Mouse (Mus musculus) embryonic facial prominence, embryonic 10.5 days (tissue): Measurements from ENCODE around the gene Banf2. TPM values are rescaled to one million over a fixed set of nuclear protein-coding genes. Genes with fewer than 3 reads are reported as not detected.

Experiments
- DNase-seq: peaks from one replicate; pipeline ENCODE4 v3.0.0-alpha.2; 2017; ENCODE audit warnings: low spot score
- H3K27ac ChIP-seq: fragments of 300-500 bp; sonication (generic); replicated peaks from 2 replicates; pipeline ENCODE4 v1.5.1; 2016; ENCODE audit warnings: mild to moderate bottlenecking
- H3K27me3 ChIP-seq: fragments of 300-500 bp; sonication (generic); replicated peaks from 2 replicates; pipeline ENCODE4 v1.6.1; 2016; ENCODE audit warnings: low read depth, mild to moderate bottlenecking; ENCODE audit not compliant: poor library complexity, severe bottlenecking
- H3K36me3 ChIP-seq: fragments of 300-500 bp; sonication (generic); replicated peaks from 2 replicates; pipeline ENCODE4 v1.6.1; 2016; ENCODE audit warnings: mild to moderate bottlenecking, moderate library complexity
- H3K4me1 ChIP-seq: fragments of 300-500 bp; sonication (generic); 2 replicates; pipeline ENCODE4 v1.6.1; 2016
- H3K4me3 ChIP-seq: fragments of 300-500 bp; sonication (generic); 2 replicates; pipeline ENCODE4 v1.5.1; 2016; ENCODE audit warnings: mild to moderate bottlenecking, moderate library complexity
- H3K9me3 ChIP-seq: fragments of 300-500 bp; sonication (generic); 2 replicates; pipeline ENCODE4 v1.6.1; 2016; ENCODE audit warnings: mild to moderate bottlenecking
- WGBS: fragments of 180-500 bp; shearing (Covaris S2); methylation state at CpG from one replicate; pipeline ENCODE4 v1.1.7; 2016; 5-methylcytosine and 5-hydroxymethylcytosine counted together
- polyA plus RNA-seq: library from polyadenylated mRNA; unstranded; fragments of >200 nt; fragmentation: Nextera tagmentation; extraction: Ambion mirVana; gene quantifications from 2 replicates; pipeline ENCODE4 v1.2.1, GENCODE M21; 2016

Banf2 gene
- not detected in 2 replicates for polyA plus RNA-seq

DNA sequence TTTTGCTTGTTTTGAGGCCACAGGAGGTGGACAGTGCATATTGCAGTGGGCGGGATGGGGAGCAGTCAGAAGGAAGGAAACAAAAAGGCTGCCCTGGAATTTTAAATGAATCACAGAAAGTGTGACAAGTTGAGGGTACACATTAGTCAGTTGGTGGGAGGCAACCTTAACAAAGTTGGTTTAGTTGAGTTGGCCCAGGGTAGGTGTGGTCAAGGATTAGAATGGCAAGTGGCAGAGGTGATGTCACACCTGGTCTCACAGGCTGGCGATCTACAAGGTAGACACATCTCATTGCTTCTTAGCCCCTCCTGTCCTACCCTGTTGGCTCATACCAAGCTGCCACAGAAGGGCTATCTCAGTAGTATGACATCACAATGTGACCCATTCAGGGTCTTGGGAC, at the start of gene Banf2:
Gene Banf2 (plus strand): TSS at position 396 of the 400 bp plus-strand sequence.
- H3K4me3 ChIP-seq = no peak within 1 kb of the TSS
- no peaks in the 10 kb centered on the region for H3K9me3 ChIP-seq
- no peaks in the 10 kb centered on the region for H3K4me1 ChIP-seq
- DNase-seq = no peak
- WGBS = 91% methylated on average over 2 of the region's 2 CpGs
- H3K36me3 ChIP-seq = no peaks in the 10 kb centered on the region
- H3K27ac ChIP-seq = no peak within 1 kb of the TSS
- no peaks in the 10 kb centered on the region for H3K27me3 ChIP-seq

DNA sequence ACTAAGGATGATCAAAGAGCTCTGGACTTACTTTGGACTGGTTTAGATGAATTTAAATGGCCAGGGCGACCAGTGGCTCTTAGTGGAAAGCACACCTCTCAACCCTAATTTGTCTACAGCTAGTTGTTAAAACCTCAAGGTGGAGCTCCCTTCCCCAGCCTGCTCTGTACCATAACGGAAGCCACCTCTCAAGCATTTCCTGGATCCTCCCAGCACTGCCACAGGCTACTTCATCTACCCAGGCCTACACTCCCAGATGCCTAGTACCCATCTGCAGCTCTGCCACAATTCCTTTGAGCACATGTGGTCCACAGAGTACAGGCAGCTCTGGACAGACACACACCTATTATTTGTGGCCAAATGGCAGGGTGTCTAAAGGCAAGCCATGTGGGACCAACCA, 49.4 kb upstream of the Banf2 start:
- no peaks in the 10 kb centered on the region for H3K4me1 ChIP-seq
- H3K36me3 ChIP-seq = peaks cover 58% of the 10 kb centered on the region
- no peak for DNase-seq
- 67% methylated on average over 2 of the region's 2 CpGs for WGBS
- no peak overlapping the region for H3K4me3 ChIP-seq
- no peak overlapping the region for H3K27ac ChIP-seq
- H3K9me3 ChIP-seq = no peaks in the 10 kb centered on the region
- H3K27me3 ChIP-seq = no peaks in the 10 kb centered on the region

DNA sequence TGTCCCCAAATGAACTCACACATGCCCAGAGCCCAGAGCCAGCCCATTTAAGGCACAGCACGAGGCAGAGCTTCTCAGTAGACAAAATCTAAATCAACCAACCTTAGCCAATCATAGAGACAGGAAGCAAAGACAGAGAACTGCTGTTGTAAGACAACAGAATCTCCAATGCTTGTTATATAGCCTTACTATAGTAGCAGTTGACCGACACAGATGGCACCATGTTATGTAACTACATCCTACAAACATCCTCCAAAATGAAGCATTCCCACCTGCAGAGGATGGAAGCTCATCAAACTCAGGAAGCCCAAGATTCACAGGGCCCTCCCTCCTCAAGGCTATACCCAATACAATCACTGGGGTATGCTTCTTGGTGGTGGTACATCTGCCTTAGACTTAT, 45.4 kb upstream of the Banf2 start:
- no peak for DNase-seq
- WGBS = 81% methylated on average over 2 of the region's 2 CpGs
- Histone ChIP-seq H3K36me3 (peaks cover 60% of the 10 kb centered on the region), H3K4me3 (no peak overlapping the region), H3K27ac (no peak overlapping the region), H3K4me1 (no peaks in the 10 kb centered on the region), H3K9me3 (no peaks in the 10 kb centered on the region), H3K27me3 (no peaks in the 10 kb centered on the region)

DNA sequence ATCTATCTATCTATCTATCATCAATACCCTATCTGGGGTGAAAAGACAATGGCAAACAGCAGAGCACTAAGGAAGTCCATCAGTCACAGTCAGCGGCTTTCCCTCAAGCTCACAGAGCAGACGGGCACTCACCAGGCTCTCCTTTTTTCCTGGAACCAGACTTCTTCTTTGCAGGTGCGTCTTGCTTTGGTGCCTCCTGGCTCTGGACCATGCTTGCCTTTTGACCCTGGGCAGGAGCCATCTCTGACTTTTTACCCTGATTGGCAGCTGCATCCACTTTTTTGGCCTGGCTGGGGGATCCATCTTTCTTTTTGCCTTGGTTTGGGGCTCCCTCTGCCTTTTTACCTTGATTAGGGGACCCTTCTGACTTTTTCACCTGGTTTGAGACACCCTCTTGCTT, 44.8 kb upstream of the Banf2 start:
- Histone ChIP-seq H3K36me3 (peaks cover 60% of the 10 kb centered on the region), H3K27me3 (no peaks in the 10 kb centered on the region), H3K4me3 (no peak overlapping the region), H3K4me1 (no peaks in the 10 kb centered on the region), H3K9me3 (no peaks in the 10 kb centered on the region), H3K27ac (no peak overlapping the region)
- WGBS = 86% methylated on average over 3 of the region's 3 CpGs
- DNase-seq = no peak

DNA sequence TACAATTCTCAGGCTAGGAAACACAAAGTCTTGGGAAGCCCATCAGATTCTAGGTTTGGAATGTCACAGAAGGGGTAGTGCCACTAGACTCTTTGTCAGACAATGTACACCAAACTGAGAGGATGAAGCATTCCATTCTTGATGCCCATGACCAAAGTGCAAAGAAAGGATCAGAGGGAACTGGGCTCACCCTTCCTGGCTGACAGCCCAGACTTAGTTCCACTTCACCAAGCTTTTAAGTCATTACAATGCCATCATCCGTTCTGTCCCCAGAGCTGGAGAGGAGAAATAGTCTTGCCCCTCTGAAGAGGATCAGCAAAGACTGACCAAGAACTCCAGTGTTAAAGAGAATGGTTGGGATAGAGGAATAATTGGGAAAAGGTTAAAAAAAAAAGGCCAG, 41.9 kb upstream of the Banf2 start:
- H3K27ac ChIP-seq = no peak overlapping the region
- H3K4me1 ChIP-seq = no peaks in the 10 kb centered on the region
- no peaks in the 10 kb centered on the region for H3K9me3 ChIP-seq
- H3K4me3 ChIP-seq = no peak overlapping the region
- 55% methylated on average over 1 of the region's 1 CpGs for WGBS
- no peak for DNase-seq
- peaks cover 36% of the 10 kb centered on the region for H3K36me3 ChIP-seq
- H3K27me3 ChIP-seq = no peaks in the 10 kb centered on the region

DNA sequence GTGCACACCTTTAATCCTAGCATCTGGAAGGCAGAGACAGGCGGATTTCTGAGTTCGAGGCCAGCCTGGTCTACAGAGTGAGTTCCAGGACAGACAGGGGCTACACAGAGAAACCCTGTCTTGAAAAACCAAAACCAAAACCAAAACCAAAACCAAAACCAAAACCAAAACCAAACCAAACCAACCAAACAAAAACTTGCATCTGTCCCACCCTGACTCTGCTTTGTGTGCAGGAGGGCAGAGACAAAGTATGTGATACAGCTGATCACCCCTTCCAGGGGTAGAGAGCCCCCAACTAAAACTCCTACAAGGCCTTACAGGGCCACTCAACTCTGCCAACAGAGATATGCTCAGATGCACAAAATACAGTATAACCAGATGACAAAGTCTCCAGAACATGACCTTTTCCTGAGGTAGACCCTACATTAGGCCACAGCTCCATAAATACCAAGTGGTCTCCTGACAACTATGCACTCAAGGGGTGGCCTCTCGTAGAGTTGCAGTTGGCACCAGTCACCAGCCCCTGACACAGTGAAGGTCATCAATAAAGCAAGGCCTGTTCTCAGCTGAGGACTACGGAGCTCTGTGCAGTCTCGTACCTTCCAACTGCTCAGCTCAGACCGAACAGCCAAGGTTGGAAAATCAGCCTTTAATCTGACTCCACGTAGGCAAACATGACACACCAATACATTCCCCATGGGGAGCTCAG, 40.7 kb upstream of the Banf2 start:
- Histone ChIP-seq H3K4me1 (no peaks in the 10 kb centered on the region), H3K27ac (no peak overlapping the region), H3K9me3 (no peaks in the 10 kb centered on the region), H3K36me3 (peaks cover 29% of the 10 kb centered on the region), H3K4me3 (no peak overlapping the region), H3K27me3 (no peaks in the 10 kb centered on the region)
- 93% methylated on average over 7 of the region's 7 CpGs for WGBS
- no peak for DNase-seq

DNA sequence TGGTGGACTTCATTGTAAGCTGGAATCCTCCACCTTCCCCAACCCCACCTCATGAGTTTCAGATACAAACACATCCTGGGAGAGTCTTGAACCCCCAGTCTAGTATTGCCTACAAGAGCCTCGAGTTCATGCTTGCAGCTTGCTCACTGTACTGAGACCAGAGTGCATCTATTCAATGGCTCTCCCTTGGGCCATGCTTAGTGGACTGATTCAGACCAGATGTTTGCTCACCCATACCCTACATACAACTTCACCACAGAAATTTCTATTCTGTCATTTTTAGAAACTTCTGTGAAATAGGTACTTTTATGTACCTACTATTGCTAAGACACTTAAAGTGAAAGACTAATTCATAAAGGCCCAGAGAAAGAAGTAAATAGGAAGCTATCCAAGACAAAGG, 39.9 kb upstream of the Banf2 start:
- H3K27ac ChIP-seq = no peak overlapping the region
- H3K4me3 ChIP-seq = no peak overlapping the region
- H3K9me3 ChIP-seq = no peaks in the 10 kb centered on the region
- no peaks in the 10 kb centered on the region for H3K4me1 ChIP-seq
- no peak for DNase-seq
- H3K27me3 ChIP-seq = no peaks in the 10 kb centered on the region
- peaks cover 20% of the 10 kb centered on the region for H3K36me3 ChIP-seq
- 67% methylated on average over 1 of the region's 1 CpGs for WGBS

DNA sequence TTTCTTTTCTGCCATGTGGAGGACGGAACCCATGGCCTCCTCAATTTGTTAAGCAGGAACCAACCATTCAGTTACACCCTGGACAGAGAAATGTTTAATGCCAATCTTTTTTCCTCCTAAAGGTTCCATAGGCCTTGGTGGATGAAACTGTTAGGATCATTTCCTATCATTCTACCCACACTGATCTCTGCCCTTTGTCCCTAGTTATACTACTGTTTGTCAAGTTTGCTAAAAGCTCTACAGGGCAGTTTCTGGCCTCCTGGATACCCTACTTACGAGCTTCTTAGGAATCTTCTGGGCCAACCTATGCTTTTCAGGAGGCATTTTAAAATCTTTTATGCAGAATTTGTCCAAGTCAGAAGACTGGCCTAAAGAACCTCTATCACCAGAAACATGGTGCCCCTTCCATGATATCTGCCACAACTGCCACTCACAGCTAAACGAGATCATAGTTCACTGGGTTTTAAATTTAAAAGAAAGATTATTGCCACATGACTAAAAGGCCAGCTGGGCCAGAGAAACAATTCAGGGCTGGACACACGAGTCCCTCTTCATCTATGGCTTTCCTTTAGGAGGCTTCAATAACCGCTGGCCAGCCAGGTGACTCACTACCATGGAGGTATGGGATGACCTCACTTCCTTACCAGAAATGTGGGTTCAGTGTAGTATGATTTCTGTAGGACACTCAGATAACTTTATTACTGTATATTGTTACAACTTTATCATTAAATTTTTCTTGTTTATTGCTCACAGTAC, 30.5 kb upstream of the Banf2 start:
- Histone ChIP-seq H3K27me3 (no peaks in the 10 kb centered on the region), H3K4me3 (no peak overlapping the region), H3K36me3 (0 out of 2 replicates have a peak, but pooled peaks cover 13% of the 10 kb centered on the region), H3K4me1 (peaks cover 18% of the 10 kb centered on the region), H3K9me3 (no peaks in the 10 kb centered on the region), H3K27ac (no peak overlapping the region)
- 84% methylated on average over 5 of the region's 5 CpGs for WGBS
- DNase-seq = no peak

DNA sequence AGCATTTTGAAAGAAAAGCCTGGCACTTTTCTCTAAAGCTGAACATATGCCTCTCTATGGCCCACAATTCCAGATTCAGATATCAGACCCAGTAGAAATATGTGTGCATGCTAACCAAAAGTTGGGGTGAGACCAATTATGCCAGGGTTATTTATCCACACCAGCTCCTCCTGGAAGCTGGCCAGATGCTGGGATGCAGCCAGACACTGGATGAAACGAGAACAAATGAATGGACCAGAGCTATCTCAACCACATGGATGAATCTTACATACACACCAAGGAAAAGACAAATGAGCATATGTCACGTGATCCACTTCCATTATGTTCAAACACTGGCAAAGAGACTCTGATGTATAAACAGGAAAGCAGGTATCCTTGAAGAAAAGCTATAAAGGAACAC, 29.3 kb upstream of the Banf2 start:
- peaks cover 21% of the 10 kb centered on the region; the same call in 1 of the 2 replicates for H3K36me3 ChIP-seq
- no peak for DNase-seq
- 85% methylated on average over 2 of the region's 2 CpGs for WGBS
- H3K27me3 ChIP-seq = no peaks in the 10 kb centered on the region
- H3K4me1 ChIP-seq = peaks cover 18% of the 10 kb centered on the region
- H3K27ac ChIP-seq = no peak overlapping the region
- no peak overlapping the region for H3K4me3 ChIP-seq
- no peaks in the 10 kb centered on the region for H3K9me3 ChIP-seq

DNA sequence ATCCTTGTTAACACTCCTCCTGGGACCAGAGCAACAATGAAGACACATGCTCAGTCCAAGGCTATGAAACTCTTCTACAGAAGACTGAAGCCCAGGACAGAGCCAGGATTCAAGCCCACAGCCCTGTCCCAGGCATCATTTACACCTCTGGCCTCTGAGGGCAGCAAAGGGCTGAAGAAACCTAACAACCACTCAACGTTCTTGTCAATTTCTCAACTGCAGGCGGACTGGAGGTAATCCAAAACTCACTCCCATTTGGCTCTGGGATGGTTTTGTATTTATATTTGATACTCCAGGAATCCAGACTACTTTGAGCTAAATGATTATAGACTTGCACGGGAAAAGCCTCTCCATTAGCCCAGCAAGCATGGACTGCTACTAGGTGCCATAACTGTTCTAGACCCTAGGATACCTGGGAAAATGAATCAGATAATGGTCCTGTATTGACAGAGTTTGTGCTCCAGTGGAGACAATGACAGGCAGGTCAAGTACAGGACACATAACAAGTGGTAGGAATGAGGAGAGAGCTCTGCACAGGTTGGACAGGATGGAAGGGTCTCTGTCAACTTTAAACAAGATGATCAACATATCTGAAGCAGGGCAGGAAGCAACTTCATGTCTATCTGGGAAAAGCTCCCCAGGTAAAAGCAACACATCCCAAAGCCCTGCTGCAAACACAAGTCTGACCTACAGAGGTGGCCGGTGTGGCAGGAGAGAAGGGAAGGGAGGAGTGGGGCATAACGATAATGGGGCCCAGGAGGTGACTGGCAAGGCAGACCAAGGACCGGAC, 27.5 kb upstream of the Banf2 start:
- Histone ChIP-seq H3K4me1 (peaks cover 33% of the 10 kb centered on the region), H3K27ac (no peak overlapping the region), H3K36me3 (peaks cover 19% of the 10 kb centered on the region; the same call in 1 of the 2 replicates), H3K27me3 (no peaks in the 10 kb centered on the region), H3K9me3 (no peaks in the 10 kb centered on the region), H3K4me3 (no peak overlapping the region)
- 81% methylated on average over 6 of the region's 6 CpGs for WGBS
- no peak for DNase-seq

DNA sequence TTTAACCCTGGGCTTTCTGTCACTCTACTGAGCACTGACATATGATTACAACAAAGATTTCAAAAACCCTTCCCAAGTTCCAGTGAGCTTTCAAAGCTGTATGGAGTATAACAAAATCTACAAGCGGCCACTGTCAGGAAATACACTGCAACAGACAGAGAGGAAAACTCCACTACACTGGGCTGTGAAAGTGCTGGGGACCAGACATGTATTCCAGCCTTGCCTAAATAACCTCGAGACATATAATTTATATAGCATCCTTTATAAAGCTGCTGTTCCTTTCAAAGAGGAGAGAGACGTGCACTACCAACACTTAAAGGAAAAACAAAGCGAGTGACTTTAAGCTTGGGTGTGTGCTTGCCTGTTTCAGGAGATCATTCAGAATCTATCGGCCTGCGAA, 26.2 kb upstream of the Banf2 start:
- WGBS = 91% methylated on average over 6 of the region's 6 CpGs
- peaks cover 19% of the 10 kb centered on the region; the same call in 1 of the 2 replicates for H3K36me3 ChIP-seq
- no peak for DNase-seq
- no peak overlapping the region for H3K4me3 ChIP-seq
- H3K4me1 ChIP-seq = peaks cover 33% of the 10 kb centered on the region
- H3K27me3 ChIP-seq = no peaks in the 10 kb centered on the region
- no peaks in the 10 kb centered on the region for H3K9me3 ChIP-seq
- no peak overlapping the region for H3K27ac ChIP-seq

DNA sequence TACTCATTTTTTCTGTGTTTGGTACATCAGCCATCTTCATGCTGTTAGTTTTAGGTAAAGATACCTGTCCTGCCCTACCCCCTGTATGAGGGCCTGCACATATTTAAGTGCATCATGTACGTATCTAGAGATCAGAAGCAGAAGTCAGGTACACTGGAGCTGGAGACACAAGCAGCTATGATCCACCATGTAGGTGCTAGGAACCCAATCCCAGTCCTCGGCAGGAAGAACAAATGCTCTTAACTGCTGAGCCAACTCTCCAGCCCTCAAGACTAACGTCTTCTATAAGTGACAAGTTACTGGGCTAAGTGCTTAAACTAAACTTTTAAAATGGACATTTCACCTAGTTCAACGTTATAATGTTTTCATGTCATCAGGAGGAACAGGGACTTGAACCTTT, 25.6 kb upstream of the Banf2 start:
- H3K4me3 ChIP-seq = no peak overlapping the region
- no peak for DNase-seq
- H3K27me3 ChIP-seq = no peaks in the 10 kb centered on the region
- peaks cover 19% of the 10 kb centered on the region; the same call in 1 of the 2 replicates for H3K36me3 ChIP-seq
- 90% methylated on average over 4 of the region's 4 CpGs for WGBS
- H3K27ac ChIP-seq = no peak overlapping the region
- peaks cover 32% of the 10 kb centered on the region for H3K4me1 ChIP-seq
- no peaks in the 10 kb centered on the region for H3K9me3 ChIP-seq
